Mouse (Mus musculus) left cerebral cortex, postnatal 14 days (tissue): ENCODE results near the gene Paqr3. TPM values are rescaled to one million over a fixed set of nuclear protein-coding genes. Genes with fewer than 3 reads are reported as not detected.

ENCODE experiments used
- DNase-seq, 2 experiments: peaks; one replicate each; pipeline ENCODE4 v3.0.0; 2021 to 2022; ENCODE audit warnings: low spot score in 2 of 2, mixed read lengths in 1 of 2
- intact Hi-C: fragments of 180-260 bp; cut with DNase I; formaldehyde crosslinking; loops from one replicate; pipeline ENCODE4 v1.15.1; 2025
- total RNA-seq, 2 experiments: library from RNA; stranded (reverse); gene quantifications; 2 replicates each; pipeline ENCODE4 v1.2.3; 2021

Gene Paqr3
- total RNA-seq, 2 experiments from 2014 or later, result 27.2 to 29.3 TPM

DNA sequence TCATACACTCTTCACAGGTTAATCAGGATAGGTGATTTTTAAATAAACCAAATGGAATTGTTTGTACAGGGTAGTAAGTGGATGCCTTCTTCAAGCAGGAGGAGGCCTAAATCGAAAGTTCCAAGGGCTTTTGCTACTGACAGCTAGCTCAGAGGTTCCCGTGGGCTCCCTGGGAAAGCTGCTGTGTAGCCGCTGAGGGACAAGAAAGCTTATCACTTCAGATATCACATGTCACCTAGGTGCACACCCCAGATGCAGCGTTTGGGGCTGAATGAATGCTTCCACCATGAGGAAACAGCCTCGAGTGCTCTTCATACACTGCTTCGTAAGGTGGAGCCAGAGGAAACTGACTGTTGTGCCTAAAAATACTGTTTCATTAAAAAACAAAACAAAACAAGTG, 23.2 kb downstream of the Paqr3 start:
- DNase-seq, result no peak
- intact Hi-C loops, result no loop called here

DNA sequence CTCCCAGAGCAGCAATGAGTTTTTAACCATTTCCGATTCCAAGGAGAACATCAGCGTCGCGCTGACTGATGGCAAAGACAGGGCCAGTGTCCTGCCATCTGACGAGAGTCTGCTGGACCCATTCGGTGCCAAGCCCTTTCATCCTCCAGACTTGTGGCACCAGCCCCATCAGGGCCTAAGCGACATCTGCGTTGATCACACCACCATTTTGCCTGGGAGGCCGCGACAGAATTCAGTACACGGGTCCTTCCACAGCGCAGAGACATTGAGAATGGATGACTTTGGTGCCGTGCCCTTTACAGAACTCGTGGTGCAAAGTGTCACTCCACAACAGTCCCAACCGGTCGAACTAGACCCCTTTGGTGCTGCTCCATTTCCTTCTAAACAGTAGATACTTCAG, 23.6 kb downstream of the Paqr3 start:
- intact Hi-C loops, result no loop called here
- no peak for DNase-seq

DNA sequence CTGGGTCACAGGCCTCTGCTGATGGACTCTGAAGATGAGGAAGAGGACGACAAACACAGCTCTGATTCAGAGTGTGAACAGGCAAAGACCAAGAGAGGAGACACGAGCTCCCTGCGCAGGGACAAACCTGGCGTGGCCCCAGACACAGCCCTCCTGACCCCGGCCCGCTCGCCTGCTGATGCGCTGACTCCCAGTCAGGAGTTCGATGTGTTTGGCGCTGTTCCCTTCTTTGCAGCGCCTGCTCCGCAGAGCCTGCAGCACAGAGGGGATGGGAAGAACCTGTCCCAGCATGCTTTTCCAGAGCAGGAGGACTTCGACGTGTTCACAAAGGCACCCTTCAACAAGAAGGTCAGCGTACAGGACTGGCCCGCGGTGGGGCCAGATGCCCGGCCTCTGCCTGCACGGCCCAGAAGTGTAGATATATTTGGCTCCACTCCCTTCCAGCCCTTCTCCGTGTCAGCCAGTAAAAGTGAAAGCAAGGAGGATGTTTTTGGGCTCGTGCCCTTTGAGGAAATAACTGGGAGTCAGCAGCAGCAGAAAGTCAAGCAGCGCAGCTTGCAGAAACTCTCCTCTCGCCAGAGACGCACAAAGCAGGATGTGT, 24.3 kb downstream of the Paqr3 start:
- intact Hi-C loops, result no loop called here
- no peak for DNase-seq

GRCm38 (mm10) chr5:97085071-97085470, 26.3 kb downstream of the Paqr3 start:
- intact Hi-C loops, result no loop called here
- no peak for DNase-seq

GRCm38 (mm10) chr5:97084541-97084940, 26.9 kb downstream of the Paqr3 start:
- intact Hi-C loops, result no loop called here

GRCm38 (mm10) chr5:97083701-97084100, 27.7 kb downstream of the Paqr3 start:
- intact Hi-C loops, result no loop called here
- DNase-seq, result no peak

More at GRCm38 (mm10) chr5:97084541-97084940, 26.9 kb downstream of the Paqr3 start:
- DNase-seq, result no peak

- peak; percentile 49 to 69 for DNase-seq
- intact Hi-C loops, result no loop called here
Measured at GRCm38 (mm10) chr5:97081481-97081880, 29.9 kb downstream of the Paqr3 start.

- intact Hi-C loops, result no loop called here
- no peak for DNase-seq
Measured at GRCm38 (mm10) chr5:97078641-97079040, 32.8 kb downstream of the Paqr3 start.

DNA sequence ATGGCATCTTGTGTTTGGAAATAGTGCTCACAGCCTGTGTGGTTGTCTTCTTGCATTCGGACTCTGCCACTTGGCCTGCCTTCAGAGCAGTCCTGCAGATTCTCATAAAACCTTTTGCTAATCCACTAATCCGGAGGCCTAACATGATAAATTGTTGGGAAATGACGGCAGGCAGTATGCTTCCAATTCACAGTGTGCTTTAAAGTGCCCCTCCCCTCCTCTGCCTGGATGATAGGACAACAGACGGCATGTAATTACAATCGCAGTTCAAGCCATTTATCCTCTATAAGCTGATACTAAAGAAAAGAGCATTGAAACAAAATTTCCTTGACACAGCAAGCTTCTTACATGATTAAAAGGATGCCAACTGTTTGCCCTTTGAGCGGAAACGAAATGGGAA, 33.7 kb downstream of the Paqr3 start:
- DNase-seq, result no peak
- intact Hi-C loops, result no loop called here

GRCm38 (mm10) chr5:97076167-97076566, 35.2 kb downstream of the Paqr3 start:
- intact Hi-C loops, result no loop called here

GRCm38 (mm10) chr5:97075476-97076151, 35.8 kb downstream of the Paqr3 start:
- no peak for DNase-seq
- intact Hi-C loops, result no loop called here

More at GRCm38 (mm10) chr5:97076167-97076566, 35.2 kb downstream of the Paqr3 start:
- DNase-seq, result no peak

GRCm38 (mm10) chr5:97065746-97066145, 45.6 kb downstream of the Paqr3 start:
- intact Hi-C loops, result no loop called here

DNA sequence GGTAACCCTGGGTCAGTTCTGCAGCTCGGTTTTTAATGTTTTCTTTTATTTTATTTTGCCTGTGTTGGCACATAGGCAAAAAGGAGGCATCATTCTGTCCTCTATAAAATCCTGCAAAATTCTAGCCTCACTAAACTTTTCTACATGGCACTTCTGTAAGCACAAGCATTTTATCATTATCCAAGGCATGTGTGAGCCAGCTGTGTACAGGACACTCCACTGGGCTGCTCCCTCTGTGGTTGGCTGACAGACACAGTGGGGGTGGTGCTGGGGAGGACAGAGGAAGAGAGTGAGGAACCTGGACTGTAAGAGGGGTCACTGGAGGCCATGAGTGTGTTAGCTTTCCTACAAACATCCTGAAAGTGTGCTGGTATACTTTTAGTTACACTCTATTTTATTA, 49.4 kb downstream of the Paqr3 start:
- DNase-seq, result no peak
- intact Hi-C loops, result no loop called here

More at GRCm38 (mm10) chr5:97065746-97066145, 45.6 kb downstream of the Paqr3 start:
- no peak for DNase-seq

- no peak for DNase-seq
- intact Hi-C loops, result no loop called here
Measured at GRCm38 (mm10) chr5:97060864-97061263, 50.5 kb downstream of the Paqr3 start.

- intact Hi-C loops, result loop anchor here (5.0 kb wide), 1 partner anchor 205 kb away; no protein-coding TSS in a partner anchor
- DNase-seq, result no peak
Measured at GRCm38 (mm10) chr5:97056791-97057450, 54.5 kb downstream of the Paqr3 start.

GRCm38 (mm10) chr5:97056359-97056758, 55.0 kb downstream of the Paqr3 start:
- intact Hi-C loops, result loop anchor here (5.0 kb wide), 1 partner anchor 204 kb away; no protein-coding TSS in a partner anchor
- DNase-seq, result no peak

- peak; percentile 78 to 85 for DNase-seq
- intact Hi-C loops, result loop anchor here (5.0 kb wide), 1 partner anchor 203 kb away; no protein-coding TSS in a partner anchor
Measured at GRCm38 (mm10) chr5:97055511-97056068, 55.8 kb downstream of the Paqr3 start.

DNA sequence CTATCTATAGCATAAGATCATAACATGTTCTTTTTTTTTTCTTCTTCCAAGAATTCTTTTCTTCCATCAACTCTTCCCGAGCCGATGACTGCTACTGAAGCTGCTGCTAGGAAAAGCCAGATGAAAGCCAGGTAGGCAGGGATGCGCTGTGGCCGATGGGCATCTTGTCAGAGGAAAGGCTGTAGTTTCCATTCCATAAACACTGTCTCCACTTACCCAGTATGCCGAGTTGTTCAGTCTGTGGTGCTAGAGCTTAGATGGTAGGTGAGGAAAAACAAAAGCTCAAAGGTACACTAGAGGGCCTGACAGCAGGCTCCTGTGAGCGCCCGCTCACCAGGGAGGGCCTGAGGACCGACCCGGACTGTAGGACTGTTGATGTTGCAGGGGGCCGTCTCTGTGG, 56.6 kb downstream of the Paqr3 start:
- DNase-seq, result no peak
- intact Hi-C loops, result loop anchor here (5.0 kb wide), 1 partner anchor 202 kb away; no protein-coding TSS in a partner anchor

DNA sequence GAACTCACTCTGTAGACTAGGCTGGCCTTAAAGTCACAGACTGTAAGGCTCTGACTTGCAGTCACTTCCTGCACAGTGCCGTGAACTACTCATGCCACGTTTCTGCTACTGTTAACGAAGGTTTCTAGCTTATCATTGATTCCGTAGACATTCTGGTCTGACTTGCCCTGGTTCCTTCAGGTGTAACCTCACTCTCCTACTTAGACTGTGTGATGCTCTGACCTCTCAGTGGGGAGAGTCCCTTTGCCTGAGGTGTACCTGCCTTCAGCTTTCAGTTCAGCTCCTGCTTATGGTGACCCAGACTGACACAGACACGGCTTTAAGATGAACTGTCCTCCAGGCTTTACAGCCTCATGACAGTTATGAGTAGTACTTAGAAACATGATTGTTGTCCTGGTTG, 57.2 kb downstream of the Paqr3 start:
- intact Hi-C loops, result no loop called here
- no peak for DNase-seq

DNA sequence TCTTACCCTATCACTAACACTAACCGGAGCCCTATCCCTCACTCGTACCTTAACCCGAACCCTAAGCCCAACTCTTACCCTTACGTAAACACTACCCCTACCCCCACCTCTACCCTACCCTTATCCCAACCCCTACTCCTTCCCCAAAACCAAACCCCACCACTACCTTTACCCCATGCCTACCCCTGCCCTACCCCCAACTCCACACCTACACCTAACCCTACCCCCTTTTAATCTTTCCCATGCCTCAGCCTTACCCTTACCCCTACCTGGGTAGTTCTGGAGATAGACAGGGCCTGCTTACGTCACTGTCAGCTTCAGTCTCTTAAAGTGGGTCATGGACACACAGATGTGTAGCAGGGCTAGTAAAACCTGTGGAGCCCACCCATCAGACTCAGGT, 62.5 kb downstream of the Paqr3 start:
- intact Hi-C loops, result loop anchor here (1.0 kb wide), 1 partner anchor 36 kb away; no protein-coding TSS in a partner anchor
- no peak for DNase-seq
